Mouse (Mus musculus) CD4-positive, CD25-positive, alpha-beta regulatory T cell, adult 4 months (primary cell): ENCODE results near the gene Cd83. TPM values are rescaled to one million over a fixed set of nuclear protein-coding genes. Genes with fewer than 3 reads are reported as not detected.

Source experiments
- ATAC-seq: one replicate; pipeline ENCODE4 v1.8.0; 2017
- polyA plus RNA-seq, 2 experiments: library from polyadenylated mRNA; unstranded; fragments of 100-300 nt; shearing (Covaris generic); gene quantifications; one replicate each; pipeline ENCODE4 v1.2.1; 2017

Gene Cd83
- polyA plus RNA-seq, 2 experiments from 2014 or later: 294 to 385 TPM

GRCm38 (mm10) chr13:43807272-43807675 is 22.7 kb downstream of the Cd83 start:
- ATAC-seq: no peak

- no peak for ATAC-seq
Measured at GRCm38 (mm10) chr13:43810621-43811020, 26.0 kb downstream of the Cd83 start.

- no peak for ATAC-seq
Measured at GRCm38 (mm10) chr13:43811835-43812234, 27.3 kb downstream of the Cd83 start.

- ATAC-seq: no peak
Measured at GRCm38 (mm10) chr13:43813431-43813830, 28.9 kb downstream of the Cd83 start.

- ATAC-seq: no peak
Measured at GRCm38 (mm10) chr13:43817461-43817860, 32.9 kb downstream of the Cd83 start.

GRCm38 (mm10) chr13:43818307-43819019 is 33.9 kb downstream of the Cd83 start:
- ATAC-seq: no peak

- ATAC-seq: no peak
Measured at GRCm38 (mm10) chr13:43819020-43819310, 34.4 kb downstream of the Cd83 start.

GRCm38 (mm10) chr13:43820071-43820470 is 35.5 kb downstream of the Cd83 start:
- no peak for ATAC-seq

GRCm38 (mm10) chr13:43822306-43822705 is 37.7 kb downstream of the Cd83 start:
- ATAC-seq: no peak

GRCm38 (mm10) chr13:43828648-43829047 is 44.1 kb downstream of the Cd83 start:
- ATAC-seq: no peak

- ATAC-seq: no peak
Measured at GRCm38 (mm10) chr13:43830892-43831673, 46.5 kb downstream of the Cd83 start.

- ATAC-seq: no peak
Measured at GRCm38 (mm10) chr13:43832731-43833130, 48.2 kb downstream of the Cd83 start.

- ATAC-seq: no peak
Measured at GRCm38 (mm10) chr13:43836376-43836775, 51.8 kb downstream of the Cd83 start.

- ATAC-seq: no peak
Measured at GRCm38 (mm10) chr13:43837812-43838211, 53.2 kb downstream of the Cd83 start.

- ATAC-seq: no peak
Measured at GRCm38 (mm10) chr13:43845151-43845550, 60.6 kb downstream of the Cd83 start.

- ATAC-seq: no peak
Measured at GRCm38 (mm10) chr13:43847186-43847585, 62.6 kb downstream of the Cd83 start.

- ATAC-seq: no peak
Measured at GRCm38 (mm10) chr13:43849816-43850215, 65.2 kb downstream of the Cd83 start.

GRCm38 (mm10) chr13:43851108-43851507 is 66.5 kb downstream of the Cd83 start:
- no peak for ATAC-seq

Other genes starting within 250 kb of the Cd83 start
- gene Mcur1, start 224.6 kb upstream of the Cd83 start, polyA plus RNA-seq: 10 to 100 TPM; 15.1 to 17.6 TPM
- gene Rnf182, start 169.1 kb upstream of the Cd83 start, polyA plus RNA-seq: not detected